Mouse (Mus musculus) megakaryocyte, embryonic 14.5 days (primary cell): ENCODE data around the gene Slc25a26.

ENCODE experiments used
- FLI1 ChIP-seq: IDR thresholded peaks from 2 replicates; pipeline ENCODE4 v1.6.1; 2012; ENCODE audit warnings: low read length, inconsistent platforms, mixed read lengths
- GATA1 ChIP-seq: IDR thresholded peaks from 3 replicates; pipeline ENCODE4 v1.6.1; 2012; ENCODE audit warnings: mixed read lengths, low read length, inconsistent platforms, borderline replicate concordance

DNA sequence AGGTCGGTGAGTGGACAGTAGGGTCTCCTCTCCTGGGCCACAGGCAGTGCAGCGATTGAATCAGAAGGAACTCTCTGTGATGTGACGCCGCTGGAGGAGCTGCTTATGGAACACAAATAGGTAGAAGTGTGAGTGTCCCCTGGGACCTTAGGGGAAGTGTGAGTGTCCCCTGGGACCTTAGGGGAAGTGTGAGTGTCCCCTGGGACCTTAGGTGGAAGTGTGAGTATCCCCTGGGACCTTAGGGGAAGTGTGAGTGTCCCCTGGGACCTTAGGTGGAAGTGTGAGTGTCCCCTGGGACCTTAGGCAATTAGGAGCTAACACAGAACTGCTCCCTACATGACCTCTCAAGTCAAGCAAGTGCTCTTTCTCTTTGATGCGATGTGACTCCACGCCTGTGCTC lies 18.0 kb downstream of the Slc25a26 start:
- TF ChIP-seq GATA1 (no peak), FLI1 (no peak)
